ENCODE assay signal across 24 mouse cellular contexts in genomic region chr3:148446845-148447244, GRCm38 (mm10).
"Had no signal": no experiment of that assay in that cellular context is flagged by ENCODE, and none has a peak within 500 bp of the region (broad histone marks: within the 10 kb centered on the region; RNA-seq: fewer than 3 reads in every experiment).

No protein-coding gene starts in this region.

- H3K27me3 ChIP-seq: intestine, embryonic 15.5 days; limb, embryonic 13.5 days; limb, embryonic 15.5 days; liver, embryonic 13.5 days; liver, embryonic 15.5 days had no signal

- H3K4me2 ChIP-seq: heart, embryonic 11.5 days; heart, embryonic 13.5 days; heart, embryonic 15.5 days; intestine, embryonic 15.5 days; limb, embryonic 13.5 days; limb, embryonic 15.5 days; liver, embryonic 13.5 days; liver, embryonic 15.5 days had no signal

- H3K36me3 ChIP-seq: heart, embryonic 13.5 days; heart, embryonic 15.5 days; intestine, embryonic 15.5 days; limb, embryonic 13.5 days; limb, embryonic 15.5 days; liver, embryonic 13.5 days; liver, embryonic 15.5 days had no signal

- DNase-seq: gastrocnemius, postnatal 14 days; gastrocnemius, postnatal 36 days; heart, adult 11 months; heart, adult 2 months; heart, postnatal 14 days; heart, postnatal 36 days; kidney, adult 18-20 months; kidney, adult 8-10 months; kidney, postnatal 10 days; kidney, postnatal 25 days; kidney, postnatal 4 days; left cerebral cortex, postnatal 4 days; liver, embryonic 13.5 days; liver, postnatal 0 days had no signal

- H3K9ac ChIP-seq: heart, embryonic 13.5 days; heart, embryonic 15.5 days; intestine, embryonic 15.5 days; limb, embryonic 13.5 days; limb, embryonic 15.5 days; liver, embryonic 13.5 days; liver, embryonic 15.5 days; liver, postnatal 0 days had no signal

- H3K9me3 ChIP-seq: heart, embryonic 13.5 days; heart, embryonic 15.5 days; intestine, embryonic 15.5 days; limb, embryonic 13.5 days; limb, embryonic 15.5 days; liver, embryonic 13.5 days; liver, embryonic 15.5 days had no signal

- H3K4me3 ChIP-seq: heart, adult 2 months; heart, embryonic 13.5 days; heart, embryonic 15.5 days; intestine, embryonic 15.5 days; layer of hippocampus, adult 2 months; limb, embryonic 13.5 days; limb, embryonic 15.5 days; liver, embryonic 13.5 days; liver, embryonic 15.5 days had no signal

- ATAC-seq: inflammation-experienced regulatory T-cells, adult 6 months; intestine, embryonic 15.5 days; intestine, postnatal 0 days; liver, postnatal 0 days had no signal

- H3K4me1 ChIP-seq: heart, embryonic 13.5 days; heart, embryonic 15.5 days; intestine, embryonic 15.5 days; limb, embryonic 13.5 days; limb, embryonic 15.5 days; liver, embryonic 13.5 days; liver, embryonic 15.5 days had no signal

- H3K27ac ChIP-seq: heart, adult 2 months; heart, embryonic 13.5 days; heart, embryonic 15.5 days; intestine, embryonic 15.5 days; layer of hippocampus, adult 2 months; limb, embryonic 13.5 days; limb, embryonic 15.5 days; liver, embryonic 13.5 days; liver, embryonic 15.5 days had no signal
